8 mouse cellular contexts compared by ENCODE assay signal in the genomic region with DNA sequence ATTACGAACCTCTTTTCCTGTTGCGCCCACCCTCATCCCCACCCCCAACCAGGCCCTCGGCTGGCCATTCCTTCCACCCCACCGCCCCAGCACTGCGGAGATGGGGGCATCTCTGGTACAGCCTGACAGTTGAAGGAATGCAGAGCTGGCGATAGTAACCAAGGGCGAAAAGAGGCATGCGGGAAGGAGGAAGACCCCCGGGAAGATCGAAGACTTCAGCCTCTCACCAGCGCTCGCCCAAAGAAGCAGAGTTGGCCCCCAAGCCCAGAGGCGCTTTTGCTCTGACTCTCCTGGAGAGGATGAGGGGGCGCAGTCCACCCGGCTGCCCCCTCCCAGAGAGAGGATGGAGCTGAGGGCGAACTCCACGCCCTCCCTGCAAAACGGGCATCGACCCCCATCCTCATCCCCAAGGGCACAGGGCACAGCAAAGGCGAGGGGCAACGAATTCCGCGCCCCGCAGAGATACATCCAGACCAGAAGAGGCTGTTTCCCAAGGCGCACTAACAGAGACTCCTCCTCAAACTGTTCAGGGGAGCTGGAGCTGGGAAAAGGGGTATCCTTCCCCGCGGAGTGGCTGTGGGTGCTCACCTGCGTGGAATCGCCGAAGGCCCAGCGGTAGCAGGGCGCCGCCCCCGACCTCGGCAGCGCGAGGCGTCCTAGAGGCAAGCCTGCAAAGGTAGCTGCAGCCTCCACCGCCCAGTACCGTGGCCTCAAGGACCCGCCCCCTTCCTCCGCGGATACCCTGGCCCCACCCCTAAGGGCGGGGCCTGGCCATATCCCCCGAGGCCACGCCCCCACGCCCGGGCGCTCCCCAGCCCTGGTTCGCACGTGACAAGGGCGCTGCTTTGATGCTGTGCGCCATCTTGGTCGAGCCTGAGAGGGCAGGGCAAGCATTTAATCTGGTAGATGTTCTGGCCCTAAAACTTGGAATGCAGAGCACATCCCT. TPM values are rescaled to one million over a fixed set of nuclear protein-coding genes. Genes with fewer than 3 reads are reported as not detected.
DNase-seq lines count a peak whose midpoint lies in the region; TF ChIP-seq lines count a peak whose summit lies in the region.

No protein-coding gene starts in this region.

- H3K4me3 ChIP-seq in left cerebral cortex, adult 2 months: peak overlapping the region; percentile 65

- H3K27ac ChIP-seq in left cerebral cortex, adult 2 months: peak overlapping the region; percentile 76

- DNase-seq in T-cell, adult 2 months (ENCODE audit: low spot score): peak; percentile 83
- peak; percentile 92 to 98 for DNase-seq in cerebellum, postnatal 36 days
- DNase-seq in frontal cortex, postnatal 36 days (ENCODE audit: low spot score in 2 of 2): peak; percentile 72 to 82
- DNase-seq in induced T-regulatory cell, adult 2 months (ENCODE audit: low read depth): peak; percentile 85
- DNase-seq in left cerebral cortex, adult 2 months (ENCODE audit: extremely low spot score in 1 of 2, low spot score in 2 of 2): peak; percentile 79 to 85
- DNase-seq in lung, postnatal 4 days: peak; percentile 88 to 90
- DNase-seq in retina, postnatal 1 day: peak; percentile 93
- peak; percentile 62 to 74 for DNase-seq in thymus, postnatal 36 days

- intact Hi-C loops in left cerebral cortex, adult 2 months (cut with DNase I): no loop called here

- no peak for TF ChIP-seq CTCF in left cerebral cortex, adult 2 months (IDR thresholded peaks at IDR 0.05)

RNA-seq across cellular contexts. Expression of a gene that starts 11.6 kb away (rescaled TPM):
- 10 to 100 TPM; 50.7 to 50.8 TPM for total RNA-seq in left cerebral cortex, adult 2 months (2021)

RNA-seq across cellular contexts. Expression of a gene that starts 17.5 kb away (rescaled TPM):
- total RNA-seq in left cerebral cortex, adult 2 months (2021): 10 to 100 TPM; 57.2 to 70.8 TPM

RNA-seq across cellular contexts. Expression of a gene that starts 41.5 kb away (rescaled TPM):
- total RNA-seq in left cerebral cortex, adult 2 months (2021): not detected

RNA-seq across cellular contexts. Expression of a gene that starts 54.5 kb away (rescaled TPM):
- total RNA-seq in left cerebral cortex, adult 2 months (2021): not detected

Comparison
In these comparisons a context has a peak if more than half of its experiments do, and no peak if none do; other contexts are left out.
1. Peak in every context shown above with its lines: DNase-seq, H3K4me3 ChIP-seq and H3K27ac ChIP-seq.